Mouse (Mus musculus) bone marrow, adult 2 months (tissue): Measurements from ENCODE around the gene Sccpdh. TPM values are rescaled to one million over a fixed set of nuclear protein-coding genes. Genes with fewer than 3 reads are reported as not detected.

Experiments
- H3K27ac ChIP-seq: fragments of 200-500 bp; 2 replicates; pipeline ENCODE4 v1.5.1; 2012; ENCODE audit warnings: low read depth, mild to moderate bottlenecking, control low read depth, inconsistent platforms, low read length; ENCODE audit not compliant: control insufficient read depth, poor library complexity, insufficient read depth
- H3K4me1 ChIP-seq: fragments of 200-500 bp; 2 replicates; pipeline ENCODE4 v1.6.1; 2011; ENCODE audit warnings: low read length; ENCODE audit not compliant: control insufficient read depth, insufficient read depth
- H3K4me3 ChIP-seq: fragments of 200-500 bp; replicated peaks from 2 replicates; pipeline ENCODE3; 2011; ENCODE audit warnings: mild to moderate bottlenecking, low read depth, low read length, control low read depth; ENCODE audit not compliant: control insufficient read depth
- CTCF ChIP-seq: fragments of 200-500 bp; IDR thresholded peaks from 2 replicates; pipeline ENCODE4 v1.5.1; 2011; ENCODE audit warnings: low read length, control low read depth; ENCODE audit not compliant: control insufficient read depth, insufficient read depth
- POLR2A ChIP-seq: fragments of 200-500 bp; IDR thresholded peaks from 2 replicates; pipeline ENCODE4 v1.6.1; 2011; ENCODE audit warnings: low read depth, mild to moderate bottlenecking, control low read depth, low read length, borderline replicate concordance; ENCODE audit not compliant: control insufficient read depth
- WGBS: fragments of 180-500 bp; shearing (Covaris S2); methylation state at CpG from one replicate; pipeline ENCODE4 v1.1.7; 2018; 5-methylcytosine and 5-hydroxymethylcytosine counted together
- polyA plus RNA-seq: library from polyadenylated mRNA; stranded (reverse); fragments of >200 nt; gene quantifications from 2 replicates; pipeline ENCODE4 v1.2.4, GENCODE M21; 2011; ENCODE audit warnings: low replicate concordance; ENCODE audit not compliant: missing spikeins, insufficient read depth, insufficient read length

The Sccpdh gene
- polyA plus RNA-seq, 1 experiment = 4.5 TPM

GRCm38 (mm10) chr1:179686348-179686747 lies 18.3 kb downstream of the Sccpdh start:
- H3K4me3 ChIP-seq = no peak overlapping the region
- no peak overlapping the region for H3K27ac ChIP-seq
- 86% methylated on average over 6 of the region's 6 CpGs for WGBS
- no peaks in the 10 kb centered on the region for H3K4me1 ChIP-seq
- TF ChIP-seq POLR2A (no peak), CTCF (no peak)

DNA sequence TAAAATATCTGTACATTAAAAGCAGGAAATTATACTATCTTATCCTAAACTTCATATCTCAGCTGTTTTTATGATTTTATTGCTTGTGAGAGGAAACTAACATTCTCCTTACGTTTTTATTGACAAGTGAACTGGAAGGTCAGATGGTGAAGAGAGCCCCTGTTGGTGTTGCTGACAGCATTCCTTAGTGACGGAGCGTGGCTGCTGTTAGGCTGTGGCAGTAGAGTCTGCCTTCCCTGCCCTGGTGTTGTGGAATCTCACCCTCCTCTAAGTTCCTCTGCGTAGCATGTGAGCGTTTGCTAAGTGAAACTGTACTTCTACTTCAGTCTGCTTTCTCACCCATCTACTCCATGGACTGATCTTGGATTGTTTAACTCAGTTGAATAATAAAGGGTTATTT lies 18.8 kb downstream of the Sccpdh start:
- 84% methylated on average over 5 of the region's 5 CpGs for WGBS
- no peak overlapping the region for H3K4me3 ChIP-seq
- no peak for TF ChIP-seq POLR2A
- no peak for TF ChIP-seq CTCF
- H3K27ac ChIP-seq = no peak overlapping the region
- no peaks in the 10 kb centered on the region for H3K4me1 ChIP-seq

GRCm38 (mm10) chr1:179687305-179687704 lies 19.3 kb downstream of the Sccpdh start:
- H3K4me1 ChIP-seq = no peaks in the 10 kb centered on the region
- TF ChIP-seq POLR2A (no peak), CTCF (no peak)
- WGBS = 67% methylated on average over 1 of the region's 1 CpGs

GRCm38 (mm10) chr1:179687966-179688365 lies 20.0 kb downstream of the Sccpdh start:
- no peaks in the 10 kb centered on the region for H3K4me1 ChIP-seq
- H3K27ac ChIP-seq = no peak overlapping the region
- WGBS = 89% methylated on average over 3 of the region's 3 CpGs
- H3K4me3 ChIP-seq = no peak overlapping the region
- no peak for TF ChIP-seq POLR2A
- TF ChIP-seq CTCF = no peak

More at GRCm38 (mm10) chr1:179687305-179687704, 19.3 kb downstream of the Sccpdh start:
- no peak overlapping the region for H3K27ac ChIP-seq
- no peak overlapping the region for H3K4me3 ChIP-seq

DNA sequence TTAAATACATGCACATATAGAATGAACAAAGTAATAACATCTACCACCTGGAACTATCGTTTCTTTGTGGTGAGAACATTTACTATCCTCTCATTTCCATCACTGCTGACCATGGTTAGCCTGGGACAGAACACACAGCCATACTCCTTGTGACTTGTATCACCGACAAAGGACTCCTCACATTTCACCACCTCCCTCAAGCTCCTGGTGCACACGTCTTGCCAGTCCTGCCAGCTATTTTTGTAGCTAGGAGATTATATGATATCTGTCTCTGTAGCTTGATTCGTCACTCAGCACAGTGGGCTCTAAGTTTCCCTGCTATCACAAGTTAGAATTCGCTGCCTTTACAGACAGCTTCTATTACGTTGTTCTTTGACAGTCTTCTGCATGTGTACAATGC lies 20.4 kb downstream of the Sccpdh start:
- 70% methylated on average over 6 of the region's 6 CpGs for WGBS
- TF ChIP-seq CTCF (no peak), POLR2A (no peak)
- Histone ChIP-seq H3K4me3 (no peak overlapping the region), H3K27ac (no peak overlapping the region), H3K4me1 (no peaks in the 10 kb centered on the region)

- 80% methylated on average over 5 of the region's 5 CpGs for WGBS
- no peak overlapping the region for H3K27ac ChIP-seq
- H3K4me1 ChIP-seq = no peaks in the 10 kb centered on the region
- TF ChIP-seq CTCF (no peak), POLR2A (no peak)
- H3K4me3 ChIP-seq = no peak overlapping the region
Observed at GRCm38 (mm10) chr1:179688914-179689313, 20.9 kb downstream of the Sccpdh start.

DNA sequence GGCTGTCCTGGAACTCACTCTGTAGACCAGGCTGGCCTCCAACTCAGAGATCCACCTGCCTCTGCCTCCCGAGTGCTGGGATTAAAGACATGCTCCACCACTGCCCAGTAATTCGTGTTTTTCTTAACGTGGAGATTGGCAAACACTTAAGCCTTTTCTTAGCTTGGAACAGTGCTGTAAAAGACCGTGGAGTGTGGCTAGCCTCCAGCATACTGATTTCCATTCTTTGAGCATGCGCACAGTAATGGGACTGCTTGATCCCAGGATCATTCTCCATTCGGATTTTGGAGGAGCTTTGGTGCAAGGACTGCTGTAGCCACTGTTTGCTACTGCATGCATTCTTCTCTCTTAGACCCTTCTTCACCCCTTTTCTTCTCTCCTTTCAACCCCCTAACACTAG lies 21.5 kb downstream of the Sccpdh start:
- H3K27ac ChIP-seq = no peak overlapping the region
- H3K4me3 ChIP-seq = no peak overlapping the region
- no peak for TF ChIP-seq CTCF
- TF ChIP-seq POLR2A = no peak
- 72% methylated on average over 6 of the region's 6 CpGs for WGBS
- no peaks in the 10 kb centered on the region for H3K4me1 ChIP-seq

DNA sequence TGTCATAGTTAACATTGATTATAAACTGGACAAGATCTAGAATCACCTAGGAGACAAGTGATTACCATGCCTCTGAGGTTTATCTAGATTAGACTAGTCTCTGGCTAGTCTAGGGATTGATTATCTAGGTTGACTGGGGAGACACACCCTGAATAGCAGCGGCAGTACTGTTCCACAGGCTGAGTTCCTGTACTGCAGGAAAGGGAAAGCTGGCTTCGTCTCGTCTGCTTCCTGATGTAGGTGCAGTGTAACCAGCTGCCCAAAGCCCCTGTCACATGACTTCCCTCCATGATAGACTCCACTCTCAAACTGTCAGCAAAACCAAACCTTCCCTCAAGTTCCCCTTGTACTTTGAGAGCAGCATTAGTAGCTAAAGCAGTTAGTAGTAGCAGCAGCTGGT lies 36.1 kb downstream of the Sccpdh start:
- H3K4me3 ChIP-seq = no peak overlapping the region
- no peak overlapping the region for H3K27ac ChIP-seq
- H3K4me1 ChIP-seq = no peaks in the 10 kb centered on the region
- WGBS = 6% methylated on average over 3 of the region's 3 CpGs
- TF ChIP-seq POLR2A (no peak), CTCF (no peak)

GRCm38 (mm10) chr1:179705154-179705553 lies 37.1 kb downstream of the Sccpdh start:
- Histone ChIP-seq H3K4me3 (no peak overlapping the region), H3K27ac (no peak overlapping the region), H3K4me1 (no peaks in the 10 kb centered on the region)
- TF ChIP-seq POLR2A = no peak
- TF ChIP-seq CTCF = no peak
- 85% methylated on average over 6 of the region's 6 CpGs for WGBS
